Comparison of ENCODE assay signal across 8 mouse cellular contexts in the genomic region with DNA sequence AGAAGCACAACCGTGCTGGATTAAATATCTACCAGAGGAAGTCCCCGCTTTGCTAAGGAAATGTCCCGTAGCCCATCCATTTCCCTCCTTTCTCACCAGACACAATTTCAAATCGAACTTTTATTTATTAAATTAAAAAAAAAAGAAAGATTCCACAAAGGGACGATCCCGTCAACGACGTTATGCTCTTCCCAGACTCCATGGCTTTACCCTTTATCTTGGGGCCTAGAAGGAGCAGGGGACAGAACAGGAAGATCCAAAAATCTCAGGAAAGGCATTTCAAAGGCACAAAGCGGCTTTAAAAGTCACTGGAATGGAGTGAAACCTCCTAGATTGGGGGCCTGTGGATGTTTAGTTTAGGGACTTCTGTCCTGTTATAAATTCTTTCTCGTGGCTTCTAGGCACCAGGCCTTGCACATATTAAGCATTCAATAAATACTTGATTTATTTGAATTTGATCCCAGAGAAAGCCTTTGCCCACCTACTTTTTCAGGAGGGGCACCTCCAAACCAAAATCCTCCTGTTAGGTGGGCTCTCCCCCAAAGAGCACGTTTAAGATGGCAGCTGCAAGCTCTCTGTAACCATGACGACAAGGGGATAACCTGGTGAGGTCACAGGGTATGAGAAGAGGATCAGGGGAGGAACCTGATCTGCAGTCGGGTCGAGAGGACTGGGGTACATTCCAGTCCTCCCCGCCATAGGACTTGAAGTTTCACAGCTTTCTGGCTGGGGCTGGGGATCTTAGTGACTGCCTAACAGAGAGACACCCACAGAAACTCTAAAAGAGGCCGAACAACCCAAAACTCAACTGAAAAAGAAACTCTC. TPM values are rescaled to one million over a fixed set of nuclear protein-coding genes. Genes with fewer than 3 reads are reported as not detected.
DNase-seq lines count a peak whose midpoint lies in the region; ATAC-seq and TF ChIP-seq lines count a peak whose summit lies in the region.
"Had no signal": no experiment of that assay in that cellular context is flagged by ENCODE, and none has a peak within 500 bp of the region (broad histone marks: within the 10 kb centered on the region; RNA-seq: fewer than 3 reads in every experiment).

No protein-coding gene starts in this region.

- no peak for ATAC-seq in lung, embryonic 15.5 days (ENCODE audit: borderline replicate concordance, extremely low read depth, low FRiP score, low TSS enrichment)
- no peak for ATAC-seq in forebrain, embryonic 11.5 days (replicated peaks; ENCODE audit: low FRiP score)
- no peak for ATAC-seq in limb, embryonic 13.5 days (ENCODE audit: low FRiP score, low read depth)
- no peak for ATAC-seq in neural tube, embryonic 14.5 days (ENCODE audit: low read depth)

- no peak for DNase-seq in lung, adult 2 months
- no peak for DNase-seq in forebrain, embryonic 11.5 days (ENCODE audit: low spot score)
- no peak for DNase-seq in testis, postnatal 14 days (ENCODE audit: low spot score)
- no peak for DNase-seq in left cerebral cortex, postnatal 14 days (ENCODE audit: low spot score in 2 of 2)
- DNase-seq: cerebellum, adult 8-10 months had no signal

- peaks cover 41% of the 10 kb centered on the region for H3K4me1 ChIP-seq in lung, embryonic 15.5 days
- peaks cover 3% of the 10 kb centered on the region; the same call in 1 of the 2 replicates for H3K4me1 ChIP-seq in lung, adult 2 months (ENCODE audit: control insufficient read depth, insufficient read depth, low read length)
- peaks cover 27% of the 10 kb centered on the region for H3K4me1 ChIP-seq in forebrain, embryonic 11.5 days (replicated peaks; ENCODE audit: control insufficient read depth, insufficient read depth, low read length)
- peaks cover 38% of the 10 kb centered on the region for H3K4me1 ChIP-seq in limb, embryonic 13.5 days
- H3K4me1 ChIP-seq in neural tube, embryonic 14.5 days (ENCODE audit: control insufficient read depth, insufficient read depth, low read length), result peaks cover 13% of the 10 kb centered on the region; the same call in 1 of the 2 replicates

- no peaks in the 10 kb centered on the region for H3K36me3 ChIP-seq in lung, embryonic 15.5 days
- no peaks in the 10 kb centered on the region for H3K36me3 ChIP-seq in forebrain, embryonic 11.5 days (ENCODE audit: control insufficient read depth, insufficient read depth, low read length)
- H3K36me3 ChIP-seq in limb, embryonic 13.5 days, result no peaks in the 10 kb centered on the region
- H3K36me3 ChIP-seq in neural tube, embryonic 14.5 days (ENCODE audit: control insufficient read depth, insufficient read depth, low read length), result no peaks in the 10 kb centered on the region

- peak overlapping the region; percentile 78; the same call in 1 of the 2 replicates for H3K9ac ChIP-seq in lung, embryonic 15.5 days
- H3K9ac ChIP-seq in forebrain, embryonic 11.5 days (ENCODE audit: low read length), result peak overlapping the region; percentile 83
- peak overlapping the region; percentile 77; the same call in 1 of the 2 replicates for H3K9ac ChIP-seq in limb, embryonic 13.5 days
- no peak overlapping the region for H3K9ac ChIP-seq in neural tube, embryonic 14.5 days (replicated peaks; ENCODE audit: low read depth, low read length)

- 45% methylated on average over 16 of the region's 16 CpGs for WGBS in lung, embryonic 15.5 days
- 75% methylated on average over 16 of the region's 16 CpGs for WGBS in lung, adult 2 months
- 15% methylated on average over 16 of the region's 16 CpGs for WGBS in forebrain, embryonic 11.5 days
- WGBS in limb, embryonic 13.5 days, result 29% methylated on average over 16 of the region's 16 CpGs
- WGBS in neural tube, embryonic 14.5 days, result 25% methylated on average over 16 of the region's 16 CpGs

- no peak for TF ChIP-seq CTCF in lung, adult 2 months (IDR thresholded peaks at IDR 0.05; ENCODE audit: insufficient read depth, low read length)

- no peaks in the 10 kb centered on the region for H3K9me3 ChIP-seq in lung, embryonic 15.5 days
- H3K9me3 ChIP-seq in forebrain, embryonic 11.5 days (ENCODE audit: control insufficient read depth, low read length), result no peaks in the 10 kb centered on the region
- no peaks in the 10 kb centered on the region for H3K9me3 ChIP-seq in limb, embryonic 13.5 days
- no peaks in the 10 kb centered on the region for H3K9me3 ChIP-seq in neural tube, embryonic 14.5 days (ENCODE audit: control insufficient read depth, low read length)

- peaks cover 26% of the 10 kb centered on the region for H3K27me3 ChIP-seq in lung, embryonic 15.5 days
- peaks cover 21% of the 10 kb centered on the region for H3K27me3 ChIP-seq in forebrain, embryonic 11.5 days (ENCODE audit: control insufficient read depth, insufficient read depth, low read length)
- peaks cover 24% of the 10 kb centered on the region for H3K27me3 ChIP-seq in limb, embryonic 13.5 days
- peaks cover 15% of the 10 kb centered on the region; the same call in 1 of the 2 replicates for H3K27me3 ChIP-seq in neural tube, embryonic 14.5 days (ENCODE audit: control insufficient read depth, insufficient read depth, low read length)

- TF ChIP-seq POLR2A in lung, adult 2 months (IDR thresholded peaks at IDR 0.05; ENCODE audit: borderline replicate concordance, extremely low read depth, low read depth, low read length), result no peak

- peak overlapping the region; percentile 93 for H3K27ac ChIP-seq in lung, embryonic 15.5 days
- H3K27ac ChIP-seq in forebrain, embryonic 11.5 days (ENCODE audit: low read depth, low read length), result no peak overlapping the region
- peak overlapping the region; percentile 93 for H3K27ac ChIP-seq in limb, embryonic 13.5 days
- H3K27ac ChIP-seq in neural tube, embryonic 14.5 days (ENCODE audit: low read depth, low read length), result no peak overlapping the region

- peak overlapping the region; percentile 97 for H3K4me2 ChIP-seq in lung, embryonic 15.5 days
- peak overlapping the region; percentile 95 for H3K4me2 ChIP-seq in forebrain, embryonic 11.5 days (ENCODE audit: low read depth, low read length, severe bottlenecking)
- H3K4me2 ChIP-seq in limb, embryonic 13.5 days (replicated peaks), result peak overlapping the region; percentile 90
- peak overlapping the region; percentile 93; the same call in 1 of the 2 replicates for H3K4me2 ChIP-seq in neural tube, embryonic 14.5 days (ENCODE audit: low read depth, low read length)

- peak overlapping the region; percentile 54; the same call in 1 of the 2 replicates for H3K4me3 ChIP-seq in lung, embryonic 15.5 days
- no peak overlapping the region for H3K4me3 ChIP-seq in lung, adult 2 months (replicated peaks; ENCODE audit: extremely low read depth, low read depth, low read length)
- H3K4me3 ChIP-seq in forebrain, embryonic 11.5 days (ENCODE audit: low read depth, low read length), result peak overlapping the region; percentile 43
- peak overlapping the region; percentile 57 for H3K4me3 ChIP-seq in limb, embryonic 13.5 days
- peak overlapping the region; percentile 46; the same call in 1 of the 2 replicates for H3K4me3 ChIP-seq in neural tube, embryonic 14.5 days (ENCODE audit: low read depth, low read length)

- intact Hi-C loops in left cerebral cortex, postnatal 14 days (cut with DNase I), result no loop called here

RNA-seq across cellular contexts. Expression of gene Aaas, which starts 6.1 kb away (rescaled TPM):
- polyA plus RNA-seq in lung, embryonic 15.5 days (2015; fragmentation: Nextera tagmentation; extraction: Ambion mirVana), result 91.1 and 92.0 TPM in 2 replicates
- 21.9 and 27.5 TPM in 2 replicates for polyA plus RNA-seq in lung, adult 2 months (2012; rRNA removed)
- polyA plus RNA-seq in forebrain, embryonic 11.5 days (2014; fragmentation: Nextera tagmentation; extraction: Ambion mirVana), result 103 and 114 TPM in 2 replicates
- polyA plus RNA-seq in limb, embryonic 13.5 days (2015; fragmentation: Nextera tagmentation; extraction: Ambion mirVana), result 75.9 and 76.6 TPM in 2 replicates
- 25.8 and 26.8 TPM in 2 replicates for polyA plus RNA-seq in neural tube, embryonic 14.5 days (2014; fragmentation: Nextera tagmentation; extraction: Ambion mirVana)
- 10 to 100 TPM; 17.5 to 18.8 TPM for total RNA-seq in left cerebral cortex, postnatal 14 days (2021)

RNA-seq across cellular contexts. Expression of gene Sp7, which starts 10.3 kb away (rescaled TPM):
- polyA plus RNA-seq in lung, embryonic 15.5 days (2015; fragmentation: Nextera tagmentation; extraction: Ambion mirVana), result 0.48 and 0.55 TPM in 2 replicates
- 0.05 TPM in 1 of 2 replicates, not detected in the other for polyA plus RNA-seq in lung, adult 2 months (2012; rRNA removed)
- 0.20 and 0.52 TPM in 2 replicates for polyA plus RNA-seq in forebrain, embryonic 11.5 days (2014; fragmentation: Nextera tagmentation; extraction: Ambion mirVana)
- 6.0 and 7.4 TPM in 2 replicates for polyA plus RNA-seq in limb, embryonic 13.5 days (2015; fragmentation: Nextera tagmentation; extraction: Ambion mirVana)
- 0.39 and 4.0 TPM in 2 replicates for polyA plus RNA-seq in neural tube, embryonic 14.5 days (2014; fragmentation: Nextera tagmentation; extraction: Ambion mirVana)
- total RNA-seq in left cerebral cortex, postnatal 14 days (2021), result under 1 TPM; 0.26 to 0.53 TPM

RNA-seq across cellular contexts. Expression of gene Myg1, which starts 25.2 kb away (rescaled TPM):
- polyA plus RNA-seq in lung, embryonic 15.5 days (2015; fragmentation: Nextera tagmentation; extraction: Ambion mirVana), result 100 and 106 TPM in 2 replicates
- 50.2 and 53.8 TPM in 2 replicates for polyA plus RNA-seq in lung, adult 2 months (2012; rRNA removed)
- 113 and 124 TPM in 2 replicates for polyA plus RNA-seq in forebrain, embryonic 11.5 days (2014; fragmentation: Nextera tagmentation; extraction: Ambion mirVana)
- 110 and 116 TPM in 2 replicates for polyA plus RNA-seq in limb, embryonic 13.5 days (2015; fragmentation: Nextera tagmentation; extraction: Ambion mirVana)
- polyA plus RNA-seq in neural tube, embryonic 14.5 days (2014; fragmentation: Nextera tagmentation; extraction: Ambion mirVana), result 89.1 and 99.2 TPM in 2 replicates
- total RNA-seq in left cerebral cortex, postnatal 14 days (2021), result 10 to 100 TPM; 48.2 to 51.4 TPM

RNA-seq across cellular contexts. Expression of gene Pfdn5, which starts 30.8 kb away (rescaled TPM):
- polyA plus RNA-seq in lung, embryonic 15.5 days (2015; fragmentation: Nextera tagmentation; extraction: Ambion mirVana), result 368 and 401 TPM in 2 replicates
- polyA plus RNA-seq in lung, adult 2 months (2012; rRNA removed), result 66.1 and 121 TPM in 2 replicates
- 357 and 374 TPM in 2 replicates for polyA plus RNA-seq in forebrain, embryonic 11.5 days (2014; fragmentation: Nextera tagmentation; extraction: Ambion mirVana)
- 431 and 451 TPM in 2 replicates for polyA plus RNA-seq in limb, embryonic 13.5 days (2015; fragmentation: Nextera tagmentation; extraction: Ambion mirVana)
- 546 and 560 TPM in 2 replicates for polyA plus RNA-seq in neural tube, embryonic 14.5 days (2014; fragmentation: Nextera tagmentation; extraction: Ambion mirVana)
- 100 to 1,000 TPM; 313 to 315 TPM for total RNA-seq in left cerebral cortex, postnatal 14 days (2021)

RNA-seq across cellular contexts. Expression of gene Sp1, which starts 49.2 kb away (rescaled TPM):
- polyA plus RNA-seq in lung, embryonic 15.5 days (2015; fragmentation: Nextera tagmentation; extraction: Ambion mirVana), result 10.6 TPM in 2 replicates
- polyA plus RNA-seq in lung, adult 2 months (2012; rRNA removed), result 18.5 and 20.0 TPM in 2 replicates
- 12.2 and 12.5 TPM in 2 replicates for polyA plus RNA-seq in forebrain, embryonic 11.5 days (2014; fragmentation: Nextera tagmentation; extraction: Ambion mirVana)
- 11.6 and 12.0 TPM in 2 replicates for polyA plus RNA-seq in limb, embryonic 13.5 days (2015; fragmentation: Nextera tagmentation; extraction: Ambion mirVana)
- 5.3 and 6.3 TPM in 2 replicates for polyA plus RNA-seq in neural tube, embryonic 14.5 days (2014; fragmentation: Nextera tagmentation; extraction: Ambion mirVana)
- 10 to 100 TPM; 23.2 to 24.5 TPM for total RNA-seq in left cerebral cortex, postnatal 14 days (2021)

Comparison
In these comparisons a context has a peak if more than half of its experiments do, and no peak if none do; other contexts are left out.
1. H3K27ac ChIP-seq: peak in lung, embryonic 15.5 days (single experiment) and limb, embryonic 13.5 days (single experiment); none in forebrain, embryonic 11.5 days (single experiment) and neural tube, embryonic 14.5 days (single experiment).
2. Peak in every context shown above with its lines, with median percentiles within 50 percentile points of each other: H3K4me2 ChIP-seq.